ENCODE assay signal across 3 mouse cellular contexts in the genomic region with DNA sequence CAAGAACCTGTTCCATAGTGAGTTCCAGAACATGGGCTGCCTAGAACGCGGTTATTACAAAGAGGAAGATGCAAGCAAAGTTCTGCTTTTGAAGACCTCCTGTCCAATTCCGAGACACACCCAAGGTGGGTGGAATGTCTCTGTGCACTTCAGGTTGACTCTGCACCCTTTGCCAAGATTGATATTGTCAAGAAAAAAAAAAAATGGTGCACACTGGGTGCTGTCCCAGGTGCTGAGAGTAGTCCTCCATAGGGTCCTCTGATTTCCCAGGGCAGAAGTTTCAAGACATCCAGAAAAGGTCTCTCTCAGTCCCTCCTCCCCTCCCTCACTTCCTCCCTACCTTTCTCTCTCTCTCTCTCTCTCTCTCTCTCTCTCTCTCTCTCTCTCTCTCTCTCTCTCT.
TF ChIP-seq lines count a peak whose summit lies in the region.

No protein-coding gene starts in this region.

TF ChIP-seq in CH12.LX, 34 proteins besides CTCF, POLR2A, EP300 and RAD21:
- TF ChIP-seq UBTF (IDR thresholded peaks at IDR 0.05; ENCODE audit: low read depth, low read length), result no peak
- peak; percentile 60; the same call in 1 of the 2 replicates for TF ChIP-seq ZNF384 (IDR thresholded peaks at IDR 0.05; ENCODE audit: low read depth, low read length)
TF ChIP-seq in CH12.LX: peak in this region for 1.

TF ChIP-seq in MEL, 35 proteins besides CTCF, POLR2A, EP300 and RAD21:
- TF ChIP-seq HCFC1 (IDR thresholded peaks at IDR 0.05; ENCODE audit: low read depth, low read length), result peak; percentile 33; the same call in 1 of the 2 replicates
- TF ChIP-seq USF1 (IDR thresholded peaks at IDR 0.05; ENCODE audit: low read depth, low read length), result no peak
- peak; percentile 38; the same call in 1 of the 2 replicates for TF ChIP-seq RCOR1 (IDR thresholded peaks at IDR 0.05; ENCODE audit: low read depth, low read length)
- peak; percentile 94 for TF ChIP-seq SIN3A (IDR thresholded peaks at IDR 0.05; ENCODE audit: low read length)
- TF ChIP-seq ZNF384 (IDR thresholded peaks at IDR 0.05; ENCODE audit: low read depth, low read length), result peak; percentile 98

TF ChIP-seq in myocyte, 11 proteins besides CTCF, POLR2A, EP300 and RAD21:
- TF ChIP-seq SRF (IDR thresholded peaks at IDR 0.05; ENCODE audit: control insufficient read depth, insufficient read length, low read depth), result no peak
- TF ChIP-seq REST (IDR thresholded peaks at IDR 0.05; ENCODE audit: insufficient read depth, insufficient read length), result peak; percentile 28
